Mouse (Mus musculus): ENCODE measurements around the gene Sufu.

Sufu gene

DNA sequence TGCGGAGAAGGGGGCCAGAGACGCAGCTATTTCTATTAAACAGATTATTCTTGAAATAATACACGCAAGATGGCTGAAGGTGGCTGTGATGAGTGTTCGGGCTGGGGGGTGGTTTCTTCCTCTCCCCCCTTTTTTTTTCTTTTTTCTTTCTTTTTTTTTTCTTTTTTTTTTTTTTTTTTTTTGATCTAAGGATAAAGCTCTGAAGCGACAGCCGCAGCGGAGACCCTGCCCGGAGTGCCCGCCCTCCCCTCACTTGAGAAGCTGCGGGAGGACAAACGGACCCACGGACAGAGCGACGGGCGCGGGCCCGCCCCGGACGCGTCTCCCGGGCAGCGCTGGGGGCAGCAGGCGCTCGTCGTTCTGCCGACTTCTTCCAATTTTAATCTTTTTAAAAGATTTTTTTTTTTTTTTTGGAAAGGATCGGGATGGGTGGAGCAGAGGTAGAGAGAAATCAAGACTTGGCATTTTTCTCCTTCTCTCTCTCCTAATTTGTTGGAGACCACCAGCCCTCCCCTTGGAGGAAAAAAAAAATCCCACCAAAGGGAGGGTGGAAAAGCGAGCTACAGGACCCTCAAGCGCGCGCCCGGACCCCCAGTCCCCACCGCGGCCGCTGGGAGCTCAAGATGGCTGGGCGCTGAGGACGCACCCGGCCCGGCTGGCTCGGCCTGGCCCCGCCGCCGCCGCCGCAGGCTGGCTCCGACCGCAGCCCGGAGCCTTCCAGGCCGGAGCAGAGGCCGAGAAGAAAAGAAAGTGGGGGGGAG is 104.1 kb downstream of the Sufu start:
- DNase-seq = no peak

DNA sequence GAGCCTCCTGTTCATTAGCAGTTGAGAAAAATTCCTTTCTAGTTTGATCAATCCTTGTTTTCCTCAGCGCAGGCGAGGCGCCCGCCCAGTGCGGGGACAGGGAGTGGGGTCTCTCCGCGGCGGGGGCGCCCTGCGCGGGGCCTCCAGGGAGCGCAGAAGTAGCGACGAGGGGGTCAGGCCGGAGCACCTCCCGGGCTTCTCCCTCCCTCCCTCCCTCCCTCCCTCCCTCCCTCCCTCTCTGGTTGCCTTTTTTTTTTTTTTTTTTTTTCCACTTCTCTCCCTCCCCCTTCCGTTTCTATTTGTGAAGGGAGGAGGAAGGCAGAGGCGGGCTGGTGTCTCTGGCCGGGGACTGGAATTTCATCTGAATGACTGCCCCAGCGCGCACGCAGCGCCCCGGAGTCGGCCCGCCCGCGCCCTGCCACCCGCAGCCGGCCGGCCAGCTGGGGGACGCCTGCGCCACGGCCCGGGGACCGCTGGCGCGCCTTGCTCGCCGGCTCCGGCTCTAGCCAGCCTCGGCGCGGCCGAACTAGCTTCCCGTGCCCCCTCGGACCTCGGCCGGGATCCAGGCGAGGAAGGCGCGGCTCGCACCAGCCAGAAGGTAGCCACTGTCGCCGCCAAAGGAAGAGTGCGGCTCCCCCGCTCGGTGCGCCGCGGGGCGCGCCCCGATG is 104.8 kb downstream of the Sufu start, which contains the start of gene Trim8:
TSS of gene Trim8 (plus strand) at position 302 of the 668 bp plus-strand sequence.
- peak; percentile 84 for DNase-seq

DNA sequence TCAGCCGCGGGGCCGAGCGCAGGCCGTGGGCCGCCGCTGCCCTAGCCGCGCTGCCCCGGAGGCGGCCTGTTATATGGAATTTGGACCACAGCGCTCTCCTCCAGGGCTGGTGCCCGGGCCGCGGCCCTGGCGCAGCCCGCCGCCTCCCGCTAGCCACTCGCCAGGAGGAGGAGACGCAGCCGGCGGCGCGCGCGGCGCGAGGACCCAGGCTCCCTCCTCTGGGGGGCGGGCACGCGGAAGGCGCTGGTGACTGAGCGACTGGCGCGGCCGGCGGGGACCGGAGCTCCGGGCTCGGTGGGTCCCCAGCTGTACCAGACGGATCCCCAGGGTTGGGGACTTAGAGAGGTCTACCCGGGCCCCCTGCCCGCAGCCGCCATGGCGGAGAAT is 105.4 kb downstream of the Sufu start:
- DNase-seq = peak; percentile 81

DNA sequence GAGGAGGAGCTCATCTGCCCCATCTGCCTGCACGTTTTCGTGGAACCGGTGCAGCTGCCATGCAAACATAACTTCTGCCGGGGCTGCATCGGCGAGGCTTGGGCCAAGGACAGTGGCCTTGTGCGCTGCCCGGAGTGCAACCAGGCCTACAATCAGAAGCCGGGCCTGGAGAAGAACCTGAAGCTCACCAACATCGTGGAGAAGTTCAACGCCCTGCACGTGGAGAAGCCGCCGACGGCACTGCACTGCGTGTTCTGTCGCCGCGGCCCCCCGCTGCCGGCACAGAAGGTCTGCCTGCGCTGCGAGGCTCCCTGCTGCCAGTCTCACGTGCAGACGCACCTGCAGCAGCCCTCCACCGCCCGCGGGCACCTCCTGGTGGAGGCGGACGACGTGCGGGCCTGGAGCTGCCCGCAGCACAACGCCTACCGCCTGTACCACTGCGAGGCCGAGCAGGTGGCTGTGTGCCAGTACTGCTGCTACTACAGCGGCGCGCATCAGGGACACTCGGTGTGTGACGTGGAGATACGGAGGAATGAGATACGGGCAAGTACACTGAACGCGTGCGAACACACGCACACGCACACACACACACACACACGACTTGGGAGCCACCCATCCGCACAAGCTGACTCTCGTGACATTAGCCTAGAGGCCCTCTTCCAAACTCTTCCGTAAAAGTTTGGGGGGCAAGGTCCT is 105.9 kb downstream of the Sufu start:
- DNase-seq = peak; percentile 85

DNA sequence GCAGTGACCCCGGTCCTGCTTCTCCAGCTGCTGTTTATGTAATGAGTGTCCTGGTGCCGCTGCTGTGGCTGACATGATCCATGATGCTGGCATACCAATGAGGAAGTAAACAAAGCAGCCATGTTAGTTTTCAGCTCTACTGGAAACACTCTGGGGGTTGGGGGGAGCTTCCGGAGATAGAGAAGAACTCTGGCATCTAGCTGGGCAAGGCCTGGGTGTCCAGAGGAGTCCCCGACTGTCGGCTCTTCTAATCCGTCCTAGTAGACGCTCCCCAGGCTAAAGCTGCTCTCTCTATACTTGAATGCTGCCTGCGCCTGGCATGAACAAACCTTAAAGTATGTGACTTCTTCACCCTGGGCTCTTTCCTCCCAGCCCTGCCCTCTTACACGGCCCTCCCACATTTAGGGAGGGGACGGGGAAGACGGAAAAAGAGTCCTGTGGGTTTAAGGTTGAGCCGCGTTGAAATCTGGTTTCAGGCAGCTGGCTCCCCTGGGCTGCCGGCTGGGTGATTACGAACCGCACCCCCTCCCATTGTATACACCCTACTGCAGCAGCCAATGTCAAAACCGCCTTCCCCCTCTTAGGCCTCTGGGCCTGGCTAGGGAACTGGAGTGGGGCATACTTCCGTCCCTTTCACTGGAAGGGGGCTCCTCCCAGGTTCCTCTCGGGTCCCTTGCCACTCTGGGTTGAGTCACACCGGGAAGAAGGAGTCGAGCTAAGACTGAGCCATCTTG is 106.8 kb downstream of the Sufu start:
- peak; percentile 61 for DNase-seq

DNA sequence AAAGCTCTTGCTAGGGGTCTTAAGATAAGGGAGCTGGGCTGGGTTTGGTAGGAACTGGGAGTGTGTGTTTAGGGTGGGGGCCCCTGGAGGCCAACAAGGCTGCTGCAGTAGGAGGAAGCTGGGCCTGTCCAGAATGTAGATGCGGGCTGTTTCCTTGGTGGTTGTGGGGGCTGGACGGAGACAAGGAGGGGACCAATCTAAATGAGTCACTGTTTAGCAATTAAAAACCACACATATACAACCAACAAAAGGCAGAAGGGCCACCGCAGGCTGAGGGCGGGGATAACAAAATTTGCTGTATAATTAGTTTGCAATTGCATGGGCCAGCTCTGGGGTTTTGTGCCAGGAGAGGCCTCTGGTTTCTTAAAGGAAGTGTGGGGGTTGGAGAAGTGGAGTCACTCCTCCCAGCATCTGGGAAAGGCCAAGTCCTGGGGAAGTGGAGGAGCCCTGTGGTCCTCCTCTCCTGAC is 107.4 kb downstream of the Sufu start:
- peak; percentile 61 for DNase-seq

DNA sequence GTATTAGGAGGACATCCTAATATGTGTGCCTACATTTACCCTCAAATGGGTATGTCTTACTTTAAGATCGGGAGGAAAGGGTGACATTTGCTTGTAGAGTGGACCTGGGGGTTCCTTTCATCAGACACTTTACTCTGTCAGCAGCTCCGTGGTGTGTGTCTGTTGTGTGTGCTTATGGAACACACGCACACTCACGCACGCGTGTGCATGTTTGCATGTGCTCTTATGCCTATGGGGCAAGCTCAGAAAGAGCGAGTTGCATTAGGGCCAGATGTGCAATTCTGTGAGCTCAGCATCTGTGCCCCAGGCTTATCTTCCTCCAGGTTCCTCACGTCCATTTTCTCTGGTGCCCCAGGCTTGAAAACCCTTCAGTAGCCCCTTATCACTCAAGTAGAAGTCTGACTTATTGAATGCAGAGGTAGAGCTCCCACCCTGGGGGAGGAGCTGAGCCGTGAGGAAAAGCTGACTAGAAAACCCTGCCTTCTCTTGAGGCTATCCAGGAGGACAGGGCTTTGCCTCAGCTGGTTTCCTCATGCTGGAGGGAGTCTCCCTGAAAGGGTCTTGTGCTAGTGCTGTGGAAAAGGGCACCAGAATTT is 108.2 kb downstream of the Sufu start:
- DNase-seq = no peak

DNA sequence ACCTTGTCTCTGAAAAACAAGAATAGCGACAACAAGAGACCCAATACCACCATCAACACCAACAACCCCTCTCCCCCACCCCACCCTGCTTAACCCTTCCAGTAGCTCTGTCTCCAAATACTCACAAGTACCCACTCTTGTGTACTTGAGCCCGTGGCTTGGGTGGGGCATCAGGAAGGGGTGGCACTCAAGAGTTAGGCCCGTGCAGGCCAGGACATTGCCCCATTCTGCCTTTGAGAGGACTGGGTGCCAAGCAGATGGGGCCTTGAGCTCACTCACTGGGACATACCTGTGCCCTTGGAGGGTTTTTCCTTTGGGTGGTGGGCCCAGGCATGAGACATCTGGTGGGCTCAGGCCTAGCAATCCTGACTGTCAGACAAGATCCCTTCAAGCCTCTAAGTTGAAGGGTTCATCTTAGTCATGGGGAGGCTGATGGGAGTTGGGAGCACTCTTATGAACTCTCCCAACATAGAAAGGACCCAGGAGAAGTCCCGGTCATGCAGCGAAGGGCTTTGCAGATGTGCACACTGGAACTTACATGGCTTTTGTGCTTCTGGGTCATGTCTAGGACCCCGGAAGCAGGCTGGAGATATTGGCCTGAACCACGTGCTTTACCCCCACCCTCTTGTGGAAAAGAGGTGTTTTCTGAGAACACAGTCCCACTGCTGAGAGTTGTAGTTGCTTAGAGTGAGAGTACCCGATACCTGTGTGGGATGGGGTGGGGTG is 109.1 kb downstream of the Sufu start:
- DNase-seq = no peak

DNA sequence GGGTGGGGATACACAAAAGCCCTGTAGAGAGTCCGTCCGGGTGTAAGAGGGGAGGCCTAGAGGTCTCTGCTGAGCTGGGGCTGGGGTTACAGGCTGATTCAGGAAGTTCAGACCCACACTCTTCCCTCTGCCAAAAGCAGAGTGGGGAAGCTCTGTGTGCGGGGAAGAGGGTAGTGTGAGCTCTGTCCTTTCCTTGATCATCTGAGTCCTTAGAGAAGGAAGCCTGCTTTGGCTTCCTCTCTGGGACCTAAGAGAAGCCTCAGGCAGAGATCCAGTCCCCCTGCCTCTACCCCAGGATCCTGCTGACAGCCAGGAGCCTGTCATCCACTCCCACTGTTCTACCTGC is 109.6 kb downstream of the Sufu start:
- no peak for DNase-seq

DNA sequence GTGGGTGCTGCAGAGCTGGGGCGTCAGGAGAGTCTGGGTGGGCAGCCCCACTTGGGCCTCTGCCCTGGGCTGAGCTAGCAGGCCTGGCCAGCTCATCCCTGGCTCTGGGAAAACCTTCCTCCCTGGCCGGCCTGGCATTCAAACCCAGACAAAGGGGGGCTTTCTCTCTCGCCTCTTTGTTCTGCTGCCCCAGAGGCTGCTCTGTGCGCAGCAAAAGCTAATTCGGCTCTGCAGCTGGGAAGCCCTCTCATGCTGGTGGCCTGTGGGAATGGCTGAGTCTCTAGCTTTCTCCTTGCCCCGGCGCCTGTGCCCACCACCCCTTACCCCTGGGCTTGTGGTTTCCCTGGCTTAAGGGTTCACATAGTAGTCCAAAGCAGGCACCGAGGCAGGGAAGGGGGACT is 110.5 kb downstream of the Sufu start:
- peak; percentile 67 for DNase-seq

DNA sequence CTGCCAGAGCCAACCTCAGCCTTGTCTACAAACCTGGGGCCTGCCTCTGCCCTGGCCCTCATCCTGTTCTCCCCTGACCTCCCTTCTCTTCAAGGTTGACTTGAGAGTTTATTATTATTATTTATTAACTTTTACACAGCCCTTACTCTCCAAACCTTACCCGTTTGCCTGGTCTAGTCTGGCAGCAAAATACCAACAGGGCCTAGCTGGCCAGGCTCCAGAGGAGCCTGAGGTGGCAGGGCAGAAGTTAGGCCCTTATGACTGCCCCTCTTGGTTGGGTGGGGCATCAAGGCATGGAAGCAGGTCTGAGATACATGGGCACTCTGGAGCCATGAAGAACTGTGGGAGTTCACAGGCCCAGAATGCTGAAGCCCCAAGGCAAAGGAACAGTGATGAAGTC is 111.1 kb downstream of the Sufu start:
- no peak for DNase-seq

DNA sequence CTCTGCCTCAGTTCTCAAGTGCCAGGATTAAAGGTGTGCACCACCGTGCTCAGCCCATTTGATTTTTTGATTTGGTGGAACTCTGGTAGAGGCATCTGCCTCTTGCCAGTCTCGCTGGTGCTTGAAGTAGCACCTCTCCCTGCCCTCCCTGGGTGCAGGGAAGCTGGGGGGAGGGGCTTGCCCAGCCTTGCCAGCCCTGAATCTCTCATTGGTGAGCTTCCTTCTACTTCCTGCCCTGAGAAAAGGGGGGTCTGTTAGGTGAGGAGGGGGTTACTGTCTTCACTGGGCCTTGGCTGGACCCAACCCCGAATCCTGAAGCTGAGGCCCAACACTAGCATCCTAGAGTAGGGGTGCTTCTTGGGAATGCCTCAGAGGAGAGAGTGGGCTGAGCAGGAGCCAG is 112.0 kb downstream of the Sufu start:
- no peak for DNase-seq

DNA sequence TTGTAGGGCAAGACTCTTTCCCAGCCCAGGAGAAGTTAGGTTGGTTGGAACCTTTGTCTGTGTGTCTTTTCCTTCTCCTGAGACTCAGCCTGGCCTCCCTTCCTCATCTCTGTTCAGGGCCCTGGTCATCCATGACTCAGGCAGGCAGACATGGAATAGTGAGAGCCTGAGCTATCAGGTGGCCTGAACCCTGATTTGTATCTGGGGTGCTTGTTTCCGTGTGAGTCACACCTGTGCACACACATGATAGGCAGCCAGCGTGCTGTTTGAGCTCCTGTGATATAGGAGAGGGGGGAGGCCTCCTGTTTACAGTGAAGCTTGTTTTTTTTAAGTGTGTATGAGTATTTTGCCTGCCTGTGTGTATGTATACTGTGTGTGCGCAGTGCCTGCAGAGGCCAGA is 112.5 kb downstream of the Sufu start:
- DNase-seq = no peak

DNA sequence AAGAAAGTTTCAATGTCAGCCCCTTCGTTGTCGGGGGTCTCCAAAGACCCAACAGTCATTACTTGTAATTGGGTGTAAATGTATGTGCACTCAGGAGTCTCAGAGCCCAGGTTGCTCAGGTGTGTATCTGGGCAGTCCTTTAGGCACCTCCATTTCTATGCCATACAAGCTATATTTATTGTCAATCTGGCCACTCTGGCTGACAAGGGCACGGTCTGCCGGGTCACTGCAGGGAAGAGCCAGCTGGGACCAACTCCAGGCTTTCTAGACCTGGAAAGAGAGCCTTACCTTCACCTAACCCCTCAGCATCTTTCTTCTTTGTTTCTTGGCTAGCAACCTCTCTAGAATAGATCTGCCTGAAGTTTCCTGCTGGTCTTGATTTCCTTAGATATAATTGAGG is 113.0 kb downstream of the Sufu start:
- no peak for DNase-seq

DNA sequence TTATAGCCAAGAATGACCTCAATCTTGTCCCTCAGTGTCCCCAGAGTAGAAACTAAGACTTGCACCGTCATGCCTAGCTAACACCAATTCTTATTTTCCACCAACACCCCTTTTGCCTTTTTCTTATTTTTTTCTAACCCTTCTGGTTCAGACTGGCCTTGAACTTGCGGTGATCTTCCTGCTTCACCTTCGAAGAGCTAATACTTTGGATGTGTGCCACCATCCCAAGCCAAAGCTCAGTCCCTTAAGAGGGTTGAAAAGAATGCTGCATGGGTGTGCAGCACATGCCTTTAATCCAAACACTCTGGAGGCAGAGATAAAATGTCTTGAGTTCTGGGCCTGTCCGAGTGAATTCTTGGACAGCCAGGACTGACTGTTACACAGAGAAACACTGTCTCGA is 113.7 kb downstream of the Sufu start:
- DNase-seq = no peak

DNA sequence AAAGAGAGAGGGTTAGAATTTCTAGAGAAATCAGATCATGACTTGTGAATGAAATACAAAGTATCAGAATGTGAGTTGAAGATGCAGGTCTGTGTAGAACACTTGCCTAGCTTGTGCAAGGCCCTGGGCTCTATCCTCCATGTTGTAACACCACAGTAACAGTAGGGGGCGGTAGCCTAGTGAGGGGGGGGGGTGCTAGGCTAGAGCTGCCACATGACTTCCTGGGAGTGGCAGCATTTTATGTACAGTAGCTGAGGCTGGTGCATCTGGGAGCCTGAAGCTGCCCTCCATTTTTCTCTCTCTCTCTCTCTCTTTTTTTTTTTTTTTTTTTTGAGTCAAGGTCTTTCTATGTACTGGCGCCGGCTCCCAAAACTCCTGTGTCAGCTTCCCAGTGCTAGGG is 114.1 kb downstream of the Sufu start:
- DNase-seq = no peak

DNA sequence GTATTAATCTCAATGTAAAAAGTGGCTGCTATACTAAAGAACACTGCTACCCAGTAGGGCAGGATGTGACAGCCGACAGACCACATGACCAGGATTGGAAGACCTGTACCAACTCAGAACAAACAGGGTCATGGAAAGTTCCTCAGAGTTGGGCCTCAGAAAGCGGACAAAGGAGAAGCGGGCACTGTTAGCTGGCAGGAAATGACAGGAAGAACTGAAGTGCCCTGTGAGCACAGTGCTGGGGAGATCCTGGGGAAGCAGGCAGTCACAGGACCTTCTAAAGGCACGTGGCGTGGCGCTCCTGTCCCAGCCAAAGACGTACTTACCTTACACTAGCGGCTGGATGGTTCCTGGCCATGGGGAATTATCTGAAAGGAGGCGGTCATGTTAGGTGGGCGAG is 114.6 kb downstream of the Sufu start:
- DNase-seq = peak; percentile 79

DNA sequence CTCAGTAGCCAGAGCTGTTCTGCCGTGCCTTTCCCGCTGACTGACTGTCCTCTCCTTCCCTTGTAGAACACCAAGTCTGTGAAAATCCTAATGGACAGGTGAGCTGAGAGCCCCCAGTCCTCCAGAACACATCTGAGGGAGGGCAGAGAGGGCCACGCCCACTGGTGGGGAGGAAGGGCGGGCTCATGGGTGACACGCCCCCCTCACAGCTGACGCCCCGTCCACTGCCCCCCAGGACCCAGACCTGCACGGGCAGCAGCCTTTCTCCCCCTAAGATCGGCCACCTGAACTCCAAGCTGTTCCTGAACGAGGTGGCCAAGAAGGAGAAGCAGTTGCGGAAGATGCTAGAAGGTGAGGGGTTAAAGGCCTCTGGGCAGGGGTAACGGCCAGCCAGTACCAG is 117.7 kb downstream of the Sufu start:
- DNase-seq = no peak

DNA sequence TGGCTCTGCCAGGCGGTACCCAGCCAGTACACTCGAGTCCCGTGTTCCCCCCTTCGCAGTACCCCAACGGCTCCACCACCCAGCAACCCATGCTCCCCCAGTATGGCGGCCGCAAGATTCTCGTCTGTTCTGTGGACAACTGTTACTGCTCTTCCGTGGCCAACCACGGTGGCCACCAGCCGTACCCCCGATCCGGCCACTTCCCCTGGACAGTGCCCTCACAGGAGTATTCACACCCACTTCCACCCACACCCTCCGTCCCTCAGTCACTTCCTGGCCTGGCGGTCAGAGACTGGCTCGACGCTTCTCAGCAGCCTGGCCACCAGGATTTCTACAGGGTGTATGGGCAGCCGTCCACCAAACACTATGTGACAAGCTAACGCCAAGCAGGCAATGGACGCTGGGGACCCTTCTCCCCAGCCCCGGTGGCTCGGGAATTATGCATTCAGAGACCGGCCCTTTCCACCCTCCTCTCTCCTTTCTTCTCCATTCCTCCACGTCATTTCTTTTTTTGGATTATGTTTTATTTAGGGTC is 118.7 kb downstream of the Sufu start:
- DNase-seq = no peak

DNA sequence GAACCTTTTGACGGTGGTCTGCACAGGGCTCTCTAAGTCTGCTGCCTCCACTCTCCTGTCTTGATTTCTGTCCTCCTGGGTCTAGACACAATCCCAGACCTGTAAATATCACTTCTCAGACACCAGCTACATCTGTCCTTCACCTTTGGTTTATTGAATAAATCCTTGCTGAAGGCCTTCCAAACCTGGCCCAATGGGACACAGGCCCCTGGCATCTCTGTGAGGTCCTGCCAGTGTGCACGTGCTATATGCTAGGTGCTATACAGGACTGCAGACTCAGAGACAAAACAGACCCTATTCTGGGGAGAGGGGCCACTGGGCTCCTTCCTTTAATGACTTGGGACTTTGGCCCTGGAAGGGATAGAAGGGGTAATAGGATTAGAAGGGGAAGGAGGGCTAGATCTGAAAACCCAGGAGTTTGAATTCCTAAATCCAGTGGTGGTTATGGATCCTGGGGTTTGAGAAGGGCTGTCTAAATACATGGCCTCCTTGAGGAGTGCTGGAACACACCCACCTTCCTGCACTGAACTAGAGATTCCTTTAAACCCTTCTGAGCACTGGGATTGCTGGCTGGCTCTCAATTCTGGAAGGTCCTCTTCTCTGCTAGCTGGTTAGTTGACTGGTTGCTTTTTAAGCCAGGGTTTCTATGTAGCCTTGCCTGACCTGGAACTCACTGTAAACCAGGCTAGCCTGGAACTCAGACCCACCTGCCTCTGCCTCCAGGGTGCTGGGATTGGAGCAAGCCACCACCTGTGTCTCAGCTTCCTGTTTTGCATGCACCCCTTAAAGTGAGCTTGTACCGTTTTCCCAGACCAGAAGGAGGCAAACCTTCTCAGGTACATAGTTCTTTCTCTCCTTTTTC is 120.2 kb downstream of the Sufu start:
- no peak for DNase-seq

All from layer of hippocampus, adult 9-11 months (tissue).